In the genomic region with DNA sequence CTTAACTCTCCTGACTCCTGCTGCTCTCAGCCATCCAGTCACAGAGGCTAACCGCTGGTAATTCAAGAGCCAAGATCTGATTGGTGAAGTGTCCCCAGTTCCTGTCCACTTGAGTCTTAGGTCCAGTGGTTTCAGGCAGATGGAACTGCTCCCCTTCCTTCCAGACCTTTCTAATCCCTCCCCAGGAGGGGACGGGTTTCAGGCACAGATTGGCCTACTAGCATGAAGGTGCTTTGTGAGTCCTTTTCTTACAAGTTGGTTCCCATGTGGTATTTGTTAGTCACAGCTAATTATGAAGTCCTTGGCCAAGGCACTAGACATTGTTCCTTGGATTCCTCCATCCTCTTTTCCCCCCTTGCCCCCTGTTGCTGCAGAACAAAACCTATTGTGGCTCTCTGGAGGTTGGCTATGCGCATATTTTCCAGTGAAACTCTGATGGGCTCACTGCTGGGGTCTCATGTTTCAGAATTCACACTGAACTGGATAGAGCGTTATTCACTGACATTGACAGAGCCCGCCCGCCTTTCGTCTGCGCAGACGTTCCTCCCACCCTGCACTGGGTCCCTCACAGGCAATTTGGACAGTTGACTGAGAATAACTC, we compare ENCODE assay signal across 10 mouse cellular contexts.
A peak's percentile ranks its signal among the peaks of the same experiment; 100 is the strongest.
DNase-seq lines count a peak whose midpoint lies in the region; ATAC-seq and TF ChIP-seq lines count a peak whose summit lies in the region.
"Had no signal": no experiment of that assay in that cellular context is flagged by ENCODE, and none has a peak within 500 bp of the region (broad histone marks: within the 10 kb centered on the region; RNA-seq: fewer than 3 reads in every experiment).

No protein-coding gene starts in this region.

- intact Hi-C loops in heart, postnatal 25 days (cut with DNase I): loop anchor here (5.0 kb wide), 1 partner anchor 164 kb away; the partner anchor contains the start of gene Mpped2

- ATAC-seq in embryonic facial prominence, embryonic 14.5 days (ENCODE audit: low read depth): peak; percentile 82
- peak; percentile 58 for ATAC-seq in limb, embryonic 14.5 days (ENCODE audit: low FRiP score, low read depth)

- H3K9ac ChIP-seq in embryonic facial prominence, embryonic 14.5 days (ENCODE audit: low read depth, low read length): 0 out of 2 replicates have a peak overlapping the region, but pooled peaks have one; percentile 1
- no peak overlapping the region for H3K9ac ChIP-seq in limb, embryonic 14.5 days (ENCODE audit: low read depth, low read length, severe bottlenecking)
- H3K9ac ChIP-seq: liver, embryonic 13.5 days had no signal

- 0 out of 2 replicates have a peak overlapping the region, but pooled peaks have one; percentile 7 for H3K4me2 ChIP-seq in embryonic facial prominence, embryonic 14.5 days (ENCODE audit: low read depth, low read length)
- no peak overlapping the region for H3K4me2 ChIP-seq in limb, embryonic 14.5 days (replicated peaks; ENCODE audit: low read depth, low read length, severe bottlenecking)
- H3K4me2 ChIP-seq: liver, embryonic 13.5 days had no signal

- no peaks in the 10 kb centered on the region for H3K27me3 ChIP-seq in heart, embryonic 10.5 days (ENCODE audit: insufficient read depth, poor library complexity, severe bottlenecking)
- no peaks in the 10 kb centered on the region for H3K27me3 ChIP-seq in embryonic facial prominence, embryonic 14.5 days (replicated peaks; ENCODE audit: control insufficient read depth, insufficient read depth, low read length)
- H3K27me3 ChIP-seq in limb, embryonic 14.5 days (ENCODE audit: control insufficient read depth, insufficient read depth, low read length): no peaks in the 10 kb centered on the region
- H3K27me3 ChIP-seq: liver, embryonic 13.5 days had no signal

- 68% methylated on average over 9 of the region's 9 CpGs for WGBS in heart, embryonic 10.5 days
- WGBS in embryonic facial prominence, embryonic 14.5 days: 21% methylated on average over 9 of the region's 9 CpGs
- 19% methylated on average over 9 of the region's 9 CpGs for WGBS in limb, embryonic 14.5 days

- TF ChIP-seq POLR2A in limb, embryonic 14.5 days (IDR thresholded peaks at IDR 0.05; ENCODE audit: borderline replicate concordance, extremely low read depth, insufficient read depth, insufficient read length): no peak

- H3K27ac ChIP-seq in heart, embryonic 10.5 days: peak overlapping the region; percentile 74
- H3K27ac ChIP-seq in embryonic facial prominence, embryonic 14.5 days (replicated peaks; ENCODE audit: low read depth, low read length): peak overlapping the region; percentile 78
- peak overlapping the region; percentile 48; the same call in 1 of the 2 replicates for H3K27ac ChIP-seq in limb, embryonic 14.5 days (replicated peaks; ENCODE audit: low read depth, low read length)
- H3K27ac ChIP-seq: kidney, postnatal 0 days; liver, embryonic 13.5 days had no signal

- no peaks in the 10 kb centered on the region for H3K9me3 ChIP-seq in heart, embryonic 10.5 days
- H3K9me3 ChIP-seq in embryonic facial prominence, embryonic 14.5 days (ENCODE audit: control insufficient read depth, low read length): no peaks in the 10 kb centered on the region
- H3K9me3 ChIP-seq in limb, embryonic 14.5 days (ENCODE audit: control insufficient read depth, low read length): no peaks in the 10 kb centered on the region
- H3K9me3 ChIP-seq: liver, embryonic 13.5 days had no signal

- no peak overlapping the region for H3K4me3 ChIP-seq in heart, embryonic 10.5 days
- H3K4me3 ChIP-seq in embryonic facial prominence, embryonic 14.5 days (ENCODE audit: low read depth, low read length): no peak overlapping the region
- no peak overlapping the region for H3K4me3 ChIP-seq in limb, embryonic 14.5 days (replicated peaks; ENCODE audit: low read length)
- H3K4me3 ChIP-seq: liver, embryonic 13.5 days had no signal

- DNase-seq in heart, embryonic 10.5 days (ENCODE audit: low spot score): no peak
- no peak for DNase-seq in heart, postnatal 25 days (ENCODE audit: low spot score)
- DNase-seq in ES-CJ7 (ENCODE audit: low read depth, low spot score): peak; percentile 82
- peak; percentile 88 for DNase-seq in embryonic facial prominence, embryonic 14.5 days (ENCODE audit: low spot score)
- DNase-seq in limb, embryonic 14.5 days (ENCODE audit: low spot score): peak; percentile 37
- no peak for DNase-seq in adrenal gland, postnatal 10 days
- DNase-seq in layer of hippocampus, adult 9-11 months: no peak
- no peak for DNase-seq in gastrocnemius, postnatal 10 days
- DNase-seq: liver, embryonic 13.5 days had no signal

- H3K36me3 ChIP-seq in heart, embryonic 10.5 days: no peaks in the 10 kb centered on the region
- H3K36me3 ChIP-seq in embryonic facial prominence, embryonic 14.5 days (ENCODE audit: control insufficient read depth, insufficient read depth, low read length): no peaks in the 10 kb centered on the region
- H3K36me3 ChIP-seq in limb, embryonic 14.5 days (ENCODE audit: control insufficient read depth, insufficient read depth, low read length): no peaks in the 10 kb centered on the region
- H3K36me3 ChIP-seq: liver, embryonic 13.5 days had no signal

- H3K4me1 ChIP-seq in heart, embryonic 10.5 days: peaks cover 91% of the 10 kb centered on the region
- peaks cover 44% of the 10 kb centered on the region for H3K4me1 ChIP-seq in embryonic facial prominence, embryonic 14.5 days (ENCODE audit: control insufficient read depth, insufficient read depth, low read length)
- H3K4me1 ChIP-seq in limb, embryonic 14.5 days (ENCODE audit: control insufficient read depth, insufficient read depth, low read length): peaks cover 61% of the 10 kb centered on the region
- H3K4me1 ChIP-seq: liver, embryonic 13.5 days had no signal

Comparison
In these comparisons a context has a peak if more than half of its experiments do, and no peak if none do; other contexts are left out.
1. DNase-seq: peak in ES-CJ7 (single experiment), embryonic facial prominence, embryonic 14.5 days (single experiment) and limb, embryonic 14.5 days (single experiment); none in heart, embryonic 10.5 days (single experiment), heart, postnatal 25 days (single experiment), adrenal gland, postnatal 10 days (single experiment), layer of hippocampus, adult 9-11 months (single experiment) and gastrocnemius, postnatal 10 days (single experiment).
2. Peak in every context shown above with its lines, with median percentiles within 50 percentile points of each other: H3K27ac ChIP-seq.